Mouse (Mus musculus) stomach, postnatal 0 days (tissue): ENCODE data around the gene Myl4. TPM values are rescaled to one million over a fixed set of nuclear protein-coding genes. Genes with fewer than 3 reads are reported as not detected.
"Not testable (repeated sequence)": the region's sequence is repeated elsewhere in the genome, so short reads cannot be mapped to it uniquely, and the experiment has no call there.

Source experiments
- ATAC-seq: fragments of 200-750 bp; cut with Nextera tagmentation; 2 replicates; pipeline ENCODE4 v1.8.0; 2017; ENCODE audit not compliant: low FRiP score, low TSS enrichment
- DNase-seq: peaks from one replicate; pipeline ENCODE4 v3.0.0-alpha.2; 2016; ENCODE audit warnings: low spot score
- H3K27ac ChIP-seq: fragments of 300-500 bp; sonication (generic); replicated peaks from 2 replicates; pipeline ENCODE4 v1.5.1; 2014; ENCODE audit warnings: mild to moderate bottlenecking, control low read depth
- H3K27me3 ChIP-seq: fragments of 300-500 bp; sonication (generic); 2 replicates; pipeline ENCODE4 v1.6.1; 2014; ENCODE audit warnings: low read length; ENCODE audit not compliant: control insufficient read depth, insufficient read depth
- H3K36me3 ChIP-seq: fragments of 300-500 bp; sonication (generic); 2 replicates; pipeline ENCODE4 v1.6.1; 2014; ENCODE audit warnings: low read length, mixed read lengths; ENCODE audit not compliant: control insufficient read depth, insufficient read depth
- H3K4me1 ChIP-seq: fragments of 300-500 bp; sonication (generic); replicated peaks from 2 replicates; pipeline ENCODE4 v1.6.1; 2014; ENCODE audit warnings: antibody characterized with exemption; ENCODE audit not compliant: control insufficient read depth, insufficient read depth
- H3K4me2 ChIP-seq: fragments of 300-500 bp; sonication (generic); replicated peaks from 2 replicates; pipeline ENCODE4 v1.6.1; 2014; ENCODE audit warnings: low read depth, mild to moderate bottlenecking, control low read depth, moderate library complexity
- H3K4me3 ChIP-seq: fragments of 300-500 bp; sonication (generic); 2 replicates; pipeline ENCODE4 v1.5.1; 2014; ENCODE audit warnings: low read depth, low read length, control low read depth
- H3K9ac ChIP-seq: fragments of 300-500 bp; sonication (generic); 2 replicates; pipeline ENCODE4 v1.6.1; 2014; ENCODE audit warnings: mild to moderate bottlenecking, low read length, control low read depth, mixed read lengths
- H3K9me3 ChIP-seq: fragments of 300-500 bp; sonication (generic); 2 replicates; pipeline ENCODE4 v1.6.1; 2016; ENCODE audit warnings: low read length; ENCODE audit not compliant: control insufficient read depth
- CTCF ChIP-seq: IDR thresholded peaks from 2 replicates; pipeline ENCODE4 v1.5.1; 2016; ENCODE audit warnings: antibody characterized with exemption, low read depth, mild to moderate bottlenecking, moderate library complexity
- EP300 ChIP-seq: optimal IDR thresholded peaks from 2 replicates; pipeline ENCODE3; 2016; ENCODE audit warnings: antibody characterized with exemption
- WGBS: fragments of 180-500 bp; shearing (Covaris S2); extraction: QIAGEN DNeasy Blood & Tissue Kit; methylation state at CpG from one replicate; pipeline ENCODE4 v1.1.7; 2014; 5-methylcytosine and 5-hydroxymethylcytosine counted together
- polyA plus RNA-seq: library from polyadenylated mRNA; unstranded; fragments of >200 nt; fragmentation: Nextera tagmentation; extraction: Ambion mirVana; gene quantifications from 2 replicates; pipeline ENCODE4 v1.2.1, GENCODE M21; 2015

The Myl4 gene
- polyA plus RNA-seq, 1 experiment from 2014 or later, result 6.8 TPM

GRCm38 (mm10) chr11:104566796-104567195, 16.3 kb downstream of the Myl4 start:
- no peak for DNase-seq
- H3K27me3 ChIP-seq, result no peaks in the 10 kb centered on the region
- no peak overlapping the region for H3K9ac ChIP-seq
- no peaks in the 10 kb centered on the region for H3K36me3 ChIP-seq
- no peak for TF ChIP-seq CTCF
- TF ChIP-seq EP300, result no peak
- H3K4me3 ChIP-seq, result no peak overlapping the region
- no peaks in the 10 kb centered on the region for H3K4me1 ChIP-seq
- H3K9me3 ChIP-seq, result no peaks in the 10 kb centered on the region
- H3K4me2 ChIP-seq, result no peak overlapping the region
- H3K27ac ChIP-seq, result no peak overlapping the region
- 76% methylated on average over 2 of the region's 2 CpGs for WGBS
- ATAC-seq, result no peak

- no peak for TF ChIP-seq EP300
- no peak for TF ChIP-seq CTCF
- H3K9ac ChIP-seq, result no peak overlapping the region
- no peak overlapping the region for H3K4me2 ChIP-seq
- H3K36me3 ChIP-seq, result no peaks in the 10 kb centered on the region
- 80% methylated on average over 9 of the region's 9 CpGs for WGBS
- no peak overlapping the region for H3K27ac ChIP-seq
- no peaks in the 10 kb centered on the region for H3K9me3 ChIP-seq
- no peaks in the 10 kb centered on the region for H3K27me3 ChIP-seq
- H3K4me1 ChIP-seq, result no peaks in the 10 kb centered on the region
- ATAC-seq (no peak), DNase-seq (no peak)
- no peak overlapping the region for H3K4me3 ChIP-seq
These were observed 17.3 kb downstream of the Myl4 start for GRCm38 (mm10) chr11:104567736-104568135.

- ATAC-seq, result no peak
- no peaks in the 10 kb centered on the region for H3K4me1 ChIP-seq
- no peak overlapping the region for H3K4me2 ChIP-seq
- TF ChIP-seq EP300 (no peak), CTCF (no peak)
- no peak for DNase-seq
- 88% methylated on average over 4 of the region's 4 CpGs for WGBS
- H3K36me3 ChIP-seq, result no peaks in the 10 kb centered on the region
- H3K9ac ChIP-seq, result no peak overlapping the region
- H3K27ac ChIP-seq, result no peak overlapping the region
- H3K9me3 ChIP-seq, result no peaks in the 10 kb centered on the region
- no peak overlapping the region for H3K4me3 ChIP-seq
- H3K27me3 ChIP-seq, result no peaks in the 10 kb centered on the region
These were observed 17.9 kb downstream of the Myl4 start for GRCm38 (mm10) chr11:104568326-104568725.

GRCm38 (mm10) chr11:104570515-104570914, 20.1 kb downstream of the Myl4 start:
- WGBS, result 76% methylated on average over 8 of the region's 8 CpGs
- H3K27ac ChIP-seq, H3K4me1 ChIP-seq, H3K4me2 ChIP-seq, ATAC-seq, H3K36me3 ChIP-seq, H3K9me3 ChIP-seq, H3K4me3 ChIP-seq, DNase-seq, H3K9ac ChIP-seq, H3K27me3 ChIP-seq: not testable (repeated sequence)

- DNase-seq (peak; percentile 32), ATAC-seq (peak; percentile 49; the same call in 1 of the 2 replicates)
- not testable (repeated sequence) for H3K9me3 ChIP-seq, H3K27me3 ChIP-seq, H3K36me3 ChIP-seq, H3K4me1 ChIP-seq, H3K27ac ChIP-seq
- WGBS, result under 1% methylated on average over 28 of the region's 28 CpGs
- Histone ChIP-seq H3K9ac (peak overlapping the region; percentile 47; the same call in 1 of the 2 replicates), H3K4me2 (peak overlapping the region; percentile 61), H3K4me3 (peak overlapping the region; percentile 39)
These were observed 20.9 kb downstream of the Myl4 start for GRCm38 (mm10) chr11:104571373-104571772.

GRCm38 (mm10) chr11:104572091-104572490, 21.6 kb downstream of the Myl4 start:
- no peaks in the 10 kb centered on the region for H3K9me3 ChIP-seq
- no peak for TF ChIP-seq CTCF
- no peak for TF ChIP-seq EP300
- H3K4me3 ChIP-seq, result no peak overlapping the region
- DNase-seq, result no peak
- H3K4me2 ChIP-seq, result no peak overlapping the region
- no peak overlapping the region for H3K27ac ChIP-seq
- no peaks in the 10 kb centered on the region for H3K27me3 ChIP-seq
- H3K9ac ChIP-seq, result no peak overlapping the region
- ATAC-seq, result no peak
- H3K4me1 ChIP-seq, result no peaks in the 10 kb centered on the region
- WGBS, result 58% methylated on average over 7 of the region's 7 CpGs
- H3K36me3 ChIP-seq, result no peaks in the 10 kb centered on the region
